Mouse (Mus musculus): ENCODE data around the gene Sp7.

Gene Sp7

DNA sequence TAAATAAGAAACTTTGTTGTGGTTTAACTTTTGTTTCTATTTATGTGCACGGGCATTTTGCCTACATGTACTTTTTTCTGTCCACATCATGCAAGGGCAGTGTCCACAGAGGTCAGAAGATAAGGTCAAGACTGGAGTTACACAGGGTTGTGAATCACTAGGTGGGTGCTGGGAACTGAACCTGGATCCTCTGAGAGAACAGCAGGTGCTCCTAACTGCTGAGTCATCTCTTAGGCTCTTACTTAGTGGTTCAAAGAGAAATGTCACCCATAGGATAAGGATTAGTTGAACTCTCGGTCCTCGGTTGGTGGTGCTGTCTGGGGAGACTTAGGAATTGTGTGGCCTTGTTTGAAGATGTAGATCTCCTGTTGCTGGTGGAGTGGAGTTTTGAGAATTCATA is 22.0 kb upstream of the Sp7 start:
- no peak for DNase-seq (ENCODE audit: low spot score in 2 of 2)

DNA sequence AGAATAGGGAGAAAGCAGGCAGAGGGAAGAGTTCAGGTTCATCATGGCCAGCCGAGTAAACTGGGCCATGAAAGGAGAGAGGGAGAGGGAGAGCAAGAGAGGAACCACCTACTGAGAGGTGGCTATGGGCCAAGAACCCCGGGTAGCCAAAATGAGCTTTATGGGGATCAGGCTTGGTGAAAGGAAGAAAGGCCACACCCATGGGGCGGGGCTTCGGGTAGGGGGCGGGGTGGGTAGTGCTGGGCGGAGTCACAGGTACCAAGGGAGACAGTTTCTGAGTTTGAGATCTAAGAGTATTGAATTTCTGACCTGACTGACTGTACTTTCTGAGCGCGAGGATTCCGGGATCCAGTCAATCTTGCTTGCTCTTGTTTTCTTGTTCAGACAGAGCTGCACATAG is 19.7 kb upstream of the Sp7 start:
- DNase-seq (ENCODE audit: low spot score in 2 of 2): no peak

DNA sequence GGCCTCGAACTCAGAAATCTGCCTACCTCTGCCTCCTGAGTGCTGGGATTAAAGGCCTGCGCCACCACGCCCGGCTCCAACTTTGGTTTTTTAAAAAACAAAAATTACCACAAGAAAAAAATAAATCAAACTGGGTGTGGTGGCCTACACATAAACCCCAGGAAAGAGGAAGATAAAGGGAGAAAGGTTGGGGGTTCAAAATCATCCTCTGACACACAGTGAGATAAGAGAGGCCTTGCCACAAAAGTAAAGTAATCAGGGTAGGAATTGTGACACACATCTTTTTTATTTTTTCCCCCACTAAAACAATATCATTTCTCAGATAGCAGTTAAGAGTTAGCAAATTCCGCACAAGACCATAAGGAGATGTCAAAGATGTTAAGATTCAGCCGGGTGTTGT is 16.7 kb upstream of the Sp7 start:
- DNase-seq (ENCODE audit: low spot score in 2 of 2): no peak

DNA sequence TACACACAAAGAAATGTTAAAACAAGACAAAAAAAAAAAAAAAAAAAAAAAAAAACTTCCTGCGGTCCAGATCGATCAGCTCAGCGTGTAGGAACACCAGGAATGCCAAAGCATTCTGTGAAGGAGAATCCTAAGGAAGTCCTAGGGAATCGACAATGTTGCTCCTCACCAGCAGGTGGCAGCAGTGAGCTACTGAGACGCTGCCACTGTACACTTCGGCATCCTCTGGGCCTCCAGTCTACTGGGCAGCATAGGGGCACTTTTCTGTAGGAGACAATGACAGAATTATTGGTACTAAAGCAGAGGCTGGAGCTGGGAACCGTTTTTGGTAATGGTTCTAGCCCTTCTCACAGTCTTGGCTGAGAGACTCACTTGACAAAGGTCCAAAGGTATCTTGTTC is 14.6 kb upstream of the Sp7 start:
- DNase-seq (ENCODE audit: low spot score in 2 of 2): peak; percentile 56 to 74

- DNase-seq (ENCODE audit: low spot score in 2 of 2): no peak
Measured at GRCm38 (mm10) chr15:102377810-102378262, 10.9 kb upstream of the Sp7 start.

DNA sequence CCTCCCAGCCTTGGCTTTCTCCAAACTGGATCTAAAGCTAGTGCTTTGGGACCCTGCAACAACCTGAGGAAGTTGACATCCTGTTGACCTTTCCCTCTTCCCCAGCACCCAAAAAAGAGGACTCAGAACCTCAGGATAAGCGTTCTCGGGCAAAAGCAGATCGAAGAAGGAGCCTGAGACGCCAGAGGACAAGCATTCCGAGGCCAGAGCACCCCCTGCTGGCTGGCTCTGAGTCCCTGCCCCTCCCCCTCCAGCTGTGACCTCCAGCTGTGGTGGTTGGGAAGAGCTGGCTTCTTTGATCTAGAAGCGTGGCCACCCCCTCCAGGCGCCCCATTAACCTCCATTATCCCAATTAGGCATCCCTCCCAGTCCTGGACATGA is 10.2 kb upstream of the Sp7 start:
- DNase-seq (ENCODE audit: low spot score in 2 of 2): peak; percentile 56 to 68

- DNase-seq (ENCODE audit: low spot score in 2 of 2): no peak
Measured at GRCm38 (mm10) chr15:102376453-102377162, 9.6 kb upstream of the Sp7 start.

DNA sequence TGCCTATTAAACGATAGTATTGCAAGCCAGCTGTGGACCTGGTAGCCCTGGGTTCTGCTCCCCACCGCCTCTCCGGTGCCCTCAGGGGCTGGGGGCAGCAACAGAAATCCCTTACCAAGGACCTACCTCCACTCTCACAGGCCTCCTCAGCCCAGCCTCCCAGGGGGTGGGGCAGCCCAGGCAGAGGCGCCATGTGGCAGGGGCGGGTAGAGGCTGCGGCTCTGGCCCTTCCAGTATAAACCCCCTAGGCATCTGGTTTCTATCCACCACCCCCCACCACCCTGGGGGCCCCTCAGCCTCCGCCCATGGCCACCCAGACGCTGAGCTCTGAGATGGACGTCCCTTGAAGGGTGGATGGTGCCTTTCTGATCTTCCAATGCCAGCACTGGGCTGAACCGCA is 3.7 kb upstream of the Sp7 start:
- DNase-seq (ENCODE audit: low spot score in 2 of 2): no peak

DNA sequence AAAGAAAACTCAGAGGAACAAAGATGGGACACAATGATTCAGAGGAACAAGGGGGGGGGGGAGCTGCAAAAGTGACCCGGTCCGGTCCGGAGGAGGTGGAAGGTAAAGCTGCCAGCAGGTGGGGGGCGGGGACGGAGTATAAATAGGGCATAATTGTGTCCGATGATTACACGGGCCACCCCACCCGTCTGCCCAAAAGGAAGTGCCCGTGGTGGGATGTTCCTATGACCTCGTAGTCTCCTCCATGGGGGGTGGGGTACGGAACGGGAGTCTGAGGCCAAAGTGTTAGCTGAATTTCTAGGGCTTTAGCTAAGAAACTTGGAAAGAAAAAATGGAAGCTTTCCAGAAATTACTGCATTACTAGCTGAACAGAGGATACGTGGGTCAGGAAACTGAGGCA is 3.0 kb upstream of the Sp7 start:
- no peak for DNase-seq (ENCODE audit: low spot score in 2 of 2)

DNA sequence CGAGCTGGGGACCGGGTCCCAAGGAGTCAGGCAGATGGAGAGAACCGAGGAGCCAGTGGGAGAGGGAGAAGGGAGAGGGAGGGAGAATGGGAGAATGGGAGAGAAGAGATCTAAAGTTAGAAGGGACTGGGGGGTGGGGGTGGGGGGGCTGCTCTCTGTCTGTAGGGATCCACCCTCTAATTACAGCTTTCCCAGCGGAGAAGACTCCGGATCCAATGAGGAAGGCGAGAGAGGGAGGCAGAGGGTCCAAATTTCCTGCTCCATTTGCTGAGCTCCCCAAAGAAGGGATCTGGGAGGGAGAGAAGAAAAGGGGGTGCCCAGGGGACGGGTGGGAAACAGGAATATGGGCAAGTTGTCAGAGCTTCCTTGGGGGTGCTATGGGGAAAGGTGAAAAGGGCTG is 744 bp downstream of the Sp7 start:
- no peak for DNase-seq (ENCODE audit: low spot score in 2 of 2)

GRCm38 (mm10) chr15:102364678-102365077 is 2.3 kb downstream of the Sp7 start:
- DNase-seq (ENCODE audit: low spot score in 2 of 2): no peak

GRCm38 (mm10) chr15:102362648-102363047 is 4.3 kb downstream of the Sp7 start:
- DNase-seq (ENCODE audit: low spot score in 2 of 2): no peak

- no peak for DNase-seq (ENCODE audit: low spot score in 2 of 2)
Measured at GRCm38 (mm10) chr15:102358834-102359233, 8.1 kb downstream of the Sp7 start.

DNA sequence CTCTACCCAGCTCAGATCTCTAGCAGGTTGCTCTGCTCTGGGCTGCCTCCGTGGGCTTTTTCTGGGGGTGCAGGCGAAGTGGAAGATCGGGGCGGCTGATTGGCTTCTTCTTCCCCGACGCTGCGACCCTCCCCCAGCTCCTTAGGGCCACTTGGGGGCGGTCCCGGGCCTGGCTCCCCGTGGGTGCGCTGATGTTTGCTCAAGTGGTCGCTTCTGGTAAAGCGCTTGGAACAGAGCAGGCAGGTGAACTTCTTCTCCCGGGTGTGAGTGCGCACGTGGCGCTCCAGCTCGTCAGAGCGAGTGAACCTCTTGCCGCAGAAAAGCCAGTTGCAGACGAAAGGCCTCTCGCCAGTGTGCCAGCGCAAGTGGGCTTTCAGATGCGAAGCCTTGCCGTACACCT is 8.9 kb downstream of the Sp7 start:
- no peak for DNase-seq (ENCODE audit: low spot score in 2 of 2)

DNA sequence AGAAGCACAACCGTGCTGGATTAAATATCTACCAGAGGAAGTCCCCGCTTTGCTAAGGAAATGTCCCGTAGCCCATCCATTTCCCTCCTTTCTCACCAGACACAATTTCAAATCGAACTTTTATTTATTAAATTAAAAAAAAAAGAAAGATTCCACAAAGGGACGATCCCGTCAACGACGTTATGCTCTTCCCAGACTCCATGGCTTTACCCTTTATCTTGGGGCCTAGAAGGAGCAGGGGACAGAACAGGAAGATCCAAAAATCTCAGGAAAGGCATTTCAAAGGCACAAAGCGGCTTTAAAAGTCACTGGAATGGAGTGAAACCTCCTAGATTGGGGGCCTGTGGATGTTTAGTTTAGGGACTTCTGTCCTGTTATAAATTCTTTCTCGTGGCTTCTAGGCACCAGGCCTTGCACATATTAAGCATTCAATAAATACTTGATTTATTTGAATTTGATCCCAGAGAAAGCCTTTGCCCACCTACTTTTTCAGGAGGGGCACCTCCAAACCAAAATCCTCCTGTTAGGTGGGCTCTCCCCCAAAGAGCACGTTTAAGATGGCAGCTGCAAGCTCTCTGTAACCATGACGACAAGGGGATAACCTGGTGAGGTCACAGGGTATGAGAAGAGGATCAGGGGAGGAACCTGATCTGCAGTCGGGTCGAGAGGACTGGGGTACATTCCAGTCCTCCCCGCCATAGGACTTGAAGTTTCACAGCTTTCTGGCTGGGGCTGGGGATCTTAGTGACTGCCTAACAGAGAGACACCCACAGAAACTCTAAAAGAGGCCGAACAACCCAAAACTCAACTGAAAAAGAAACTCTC is 10.3 kb downstream of the Sp7 start:
- DNase-seq (ENCODE audit: low spot score in 2 of 2): no peak

GRCm38 (mm10) chr15:102355871-102356441 is 11.0 kb downstream of the Sp7 start:
- no peak for DNase-seq (ENCODE audit: low spot score in 2 of 2)

DNA sequence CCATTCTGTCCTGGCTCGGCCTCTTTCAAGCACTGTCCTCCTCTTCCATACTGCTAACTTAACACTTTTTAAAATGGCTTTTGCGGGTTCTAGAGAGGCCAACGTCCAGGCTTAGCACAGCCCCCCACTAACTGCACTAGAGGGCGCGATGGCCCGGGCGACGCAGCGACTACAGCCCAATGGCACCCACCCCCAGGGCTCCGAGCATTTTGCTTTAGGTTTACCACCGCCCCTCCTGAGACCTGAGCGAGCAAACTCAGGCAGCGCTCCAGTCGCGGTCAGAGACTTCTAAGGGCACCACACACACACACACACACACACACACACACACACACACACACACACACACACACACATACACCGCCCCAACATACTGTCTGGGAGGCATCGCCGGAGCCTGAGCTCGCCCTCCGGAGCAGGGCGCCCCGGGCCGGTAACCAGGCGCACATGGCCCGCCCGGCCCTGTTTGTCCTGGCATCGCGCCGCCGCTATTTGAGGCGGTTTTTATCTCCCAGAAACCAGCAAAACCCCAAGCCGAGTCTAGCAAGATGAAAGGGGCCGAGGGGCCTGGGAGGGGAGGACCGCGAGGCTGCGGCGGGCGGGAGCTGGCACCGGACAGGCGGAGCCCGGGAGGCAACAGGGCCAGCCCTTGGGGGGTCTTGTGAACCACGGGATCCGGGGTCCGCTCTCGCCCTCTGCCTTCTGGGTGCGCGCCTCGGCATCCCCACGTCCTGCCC is 11.7 kb downstream of the Sp7 start:
- DNase-seq (ENCODE audit: low spot score in 2 of 2): peak in 1 of 2 experiments; percentile 34

DNA sequence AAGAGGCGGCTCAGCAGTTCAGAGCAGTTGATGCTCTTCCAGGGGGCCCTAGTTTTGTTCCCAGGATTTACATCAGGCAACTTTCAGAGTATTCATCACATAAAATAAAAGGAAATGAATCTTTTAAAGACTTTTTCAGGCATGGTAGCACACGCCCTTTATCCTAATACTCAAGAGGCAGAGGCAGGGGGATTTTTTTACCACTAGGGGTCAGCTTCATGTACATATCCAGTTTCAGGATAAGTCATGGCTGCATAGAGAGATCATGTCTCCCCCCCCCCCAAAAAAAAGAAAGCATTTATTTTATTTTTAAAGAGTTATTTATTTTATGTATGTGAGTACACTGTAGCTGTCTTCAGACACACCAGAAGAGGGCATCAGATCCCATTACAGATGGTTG is 13.0 kb downstream of the Sp7 start:
- DNase-seq (ENCODE audit: low spot score in 2 of 2): no peak

DNA sequence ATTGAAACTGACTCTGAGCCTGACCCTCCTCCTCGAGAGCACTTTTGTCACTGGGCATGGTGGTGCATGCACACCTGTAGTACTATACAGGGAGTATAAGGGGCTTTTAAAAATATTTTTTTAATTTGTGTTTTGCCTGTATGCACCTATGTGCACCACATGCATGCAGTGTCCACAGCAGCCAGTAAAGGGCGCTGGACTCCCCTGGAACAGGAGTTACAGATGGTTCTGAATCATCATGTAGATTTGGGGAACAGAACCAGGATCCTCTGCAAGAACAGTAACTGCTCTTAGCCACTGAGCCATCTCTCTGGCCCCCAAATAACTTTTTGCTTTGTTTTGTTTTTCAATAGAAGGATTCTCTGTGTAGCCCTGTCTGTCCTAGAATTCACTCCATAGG is 14.8 kb downstream of the Sp7 start:
- no peak for DNase-seq (ENCODE audit: low spot score in 2 of 2)

DNA sequence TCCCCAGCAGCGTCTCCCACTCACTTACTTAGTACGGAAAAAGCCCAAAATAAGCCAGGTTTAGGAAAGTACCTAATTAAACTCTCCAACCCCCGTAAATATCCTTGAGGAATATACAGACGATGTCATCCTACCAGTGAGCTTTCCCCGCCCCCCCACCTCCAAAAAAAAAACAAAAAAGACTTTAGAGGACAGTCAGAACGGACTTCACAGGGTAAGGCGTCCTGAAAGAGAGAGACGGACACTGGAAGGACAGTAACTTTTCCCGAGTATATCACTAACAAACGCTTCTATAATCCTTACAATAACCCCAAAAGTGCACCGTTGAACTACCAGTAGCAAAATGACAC is 16.1 kb downstream of the Sp7 start:
- DNase-seq (ENCODE audit: low spot score in 2 of 2): no peak

- peak; percentile 86 to 92 for DNase-seq (ENCODE audit: low spot score in 2 of 2)
Measured at GRCm38 (mm10) chr15:102350138-102350941, 16.6 kb downstream of the Sp7 start, which contains the start of gene Aaas. Gene Aaas, minus strand, starts transcription at chr15:102350771.
